Mouse (Mus musculus) cerebellum, adult 2 months (tissue): ENCODE data around the gene Gm42906. TPM values are rescaled to one million over a fixed set of nuclear protein-coding genes. Genes with fewer than 3 reads are reported as not detected.
A peak's percentile ranks its signal among the peaks of the same experiment; 100 is the strongest.

Experiments
- DNase-seq, 2 experiments: peaks; one replicate each; pipeline ENCODE4 v3.0.0; 2021
- H3K27ac ChIP-seq: fragments of 200-500 bp; 2 replicates; pipeline ENCODE4 v1.5.1; 2012; ENCODE audit warnings: low read length, control low read depth, inconsistent platforms; ENCODE audit not compliant: insufficient read depth
- H3K27me3 ChIP-seq: fragments of 200-500 bp; 2 replicates; pipeline ENCODE4 v1.6.1; 2012; ENCODE audit warnings: inconsistent platforms, mild to moderate bottlenecking, low read length, moderate library complexity; ENCODE audit not compliant: control insufficient read depth, insufficient read depth
- H3K4me1 ChIP-seq: fragments of 200-500 bp; 2 replicates; pipeline ENCODE4 v1.6.1; 2011; ENCODE audit warnings: low read length; ENCODE audit not compliant: control insufficient read depth, insufficient read depth
- H3K4me3 ChIP-seq: fragments of 200-500 bp; replicated peaks from 2 replicates; pipeline ENCODE3; 2011; ENCODE audit warnings: mild to moderate bottlenecking, low read depth, low read length, control low read depth; ENCODE audit not compliant: insufficient read depth
- CTCF ChIP-seq: fragments of 200-500 bp; IDR thresholded peaks from 2 replicates; pipeline ENCODE4 v1.5.1; 2011; ENCODE audit warnings: low read depth, mild to moderate bottlenecking, control low read depth, low read length, moderate library complexity, borderline replicate concordance; ENCODE audit not compliant: insufficient read depth
- POLR2A ChIP-seq: fragments of 200-500 bp; IDR thresholded peaks from 2 replicates; pipeline ENCODE4 v1.6.1; 2011; ENCODE audit warnings: low read length, control low read depth, borderline replicate concordance; ENCODE audit not compliant: insufficient read depth
- WGBS: fragments of 180-500 bp; shearing (Covaris S2); methylation state at CpG from one replicate; pipeline ENCODE4 v1.1.7; 2018; 5-methylcytosine and 5-hydroxymethylcytosine counted together
- polyA plus RNA-seq: library from polyadenylated mRNA; depleted of rRNA; stranded (reverse); fragments of >200 nt; gene quantifications from 2 replicates; pipeline ENCODE4 v1.2.3, GENCODE M21; 2012

Gm42906 gene
- polyA plus RNA-seq, 1 experiment = not detected

DNA sequence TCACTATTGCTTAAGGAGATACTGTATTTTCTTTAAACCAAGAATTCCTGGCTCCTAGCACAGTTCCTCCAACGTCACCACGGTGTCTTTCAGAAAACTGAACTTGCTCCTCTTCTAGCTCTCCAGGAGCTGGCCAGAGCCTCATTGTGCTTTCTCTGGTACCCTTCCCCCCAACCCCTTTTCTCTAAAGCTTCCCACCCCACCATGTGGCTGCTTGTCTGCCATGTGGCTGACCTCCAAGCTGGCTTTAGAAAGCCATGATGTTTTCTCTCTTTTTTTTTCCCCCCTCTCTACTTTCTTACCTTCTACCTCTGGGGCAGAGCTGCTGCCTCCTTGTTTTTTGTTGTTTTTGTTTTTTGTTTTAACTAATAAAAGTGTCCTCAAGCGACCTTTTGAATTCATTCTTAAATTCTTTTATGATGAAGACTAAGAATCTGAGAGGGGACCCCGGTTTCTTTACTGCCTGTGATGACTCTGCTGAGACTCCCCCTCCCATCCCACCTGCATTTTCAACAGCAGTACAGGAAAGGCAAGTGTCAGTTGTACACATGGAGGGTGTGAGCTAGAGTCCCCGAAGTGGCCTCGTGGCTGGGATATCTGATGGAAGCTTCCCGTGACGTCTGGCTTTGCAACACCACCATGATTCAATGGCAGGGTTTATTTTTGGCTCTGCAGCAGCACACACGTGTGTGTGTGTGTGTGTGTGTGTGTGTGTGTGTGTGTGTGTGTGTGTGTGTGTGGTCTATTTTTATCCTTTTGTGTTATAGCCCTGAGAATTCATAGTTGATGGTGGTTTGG, 393.0 kb downstream of the Gm42906 start:
- Histone ChIP-seq H3K27ac (no peak overlapping the region), H3K4me1 (no peaks in the 10 kb centered on the region), H3K27me3 (no peaks in the 10 kb centered on the region), H3K4me3 (no peak overlapping the region)
- WGBS = 41% methylated on average over 9 of the region's 9 CpGs
- DNase-seq = no peak
- TF ChIP-seq CTCF (no peak), POLR2A (no peak)

DNA sequence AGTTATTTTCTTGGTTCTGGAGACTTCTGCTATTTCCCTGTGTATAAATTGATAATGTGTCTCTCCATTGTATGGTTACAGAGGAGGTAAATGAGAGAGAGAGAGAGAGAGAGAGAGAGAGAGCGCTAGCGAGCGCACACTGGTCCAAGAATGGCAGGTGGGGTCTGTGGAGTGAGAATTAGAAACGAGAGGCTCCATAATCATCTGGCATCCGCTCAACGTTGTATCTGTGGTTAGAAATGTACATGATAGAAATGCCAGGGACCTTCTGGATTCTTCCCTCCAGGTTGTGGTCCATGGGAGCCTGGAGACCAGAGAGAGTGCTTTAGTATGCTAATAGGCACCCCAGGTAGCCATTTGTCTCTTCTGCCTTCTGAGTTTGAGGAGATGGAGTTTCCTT, 399.1 kb downstream of the Gm42906 start:
- no peak for TF ChIP-seq POLR2A
- no peak for TF ChIP-seq CTCF
- WGBS = 69% methylated on average over 6 of the region's 6 CpGs
- H3K27ac ChIP-seq = no peak overlapping the region
- no peaks in the 10 kb centered on the region for H3K27me3 ChIP-seq
- peaks cover 5% of the 10 kb centered on the region; the same call in 1 of the 2 replicates for H3K4me1 ChIP-seq
- DNase-seq = no peak
- H3K4me3 ChIP-seq = no peak overlapping the region

DNA sequence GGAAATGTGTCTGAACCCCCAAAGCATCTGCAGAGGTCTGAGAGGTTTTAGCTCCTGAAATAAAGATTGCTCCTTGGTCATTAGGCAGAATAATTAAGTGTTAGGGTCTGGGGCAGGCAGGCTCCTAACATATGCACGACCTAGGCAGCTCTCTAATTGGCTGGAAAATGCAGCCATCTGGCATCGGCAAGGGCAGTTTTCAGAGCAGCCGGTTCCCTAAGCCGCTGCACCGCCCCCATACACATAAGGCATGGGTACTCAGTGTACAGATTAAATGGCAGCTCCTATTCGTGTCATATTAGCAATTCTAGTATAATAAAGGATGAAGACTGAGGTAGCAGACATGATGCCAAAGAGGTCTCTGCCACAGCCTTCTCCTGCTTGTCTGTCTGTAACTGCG, 400.8 kb downstream of the Gm42906 start:
- DNase-seq = peak; percentile 40 to 60
- Histone ChIP-seq H3K4me1 (peaks cover 8% of the 10 kb centered on the region; the same call in 1 of the 2 replicates), H3K4me3 (no peak overlapping the region), H3K27me3 (no peaks in the 10 kb centered on the region), H3K27ac (no peak overlapping the region)
- TF ChIP-seq CTCF (no peak), POLR2A (no peak)
- 26% methylated on average over 7 of the region's 7 CpGs for whole genome bisulfite sequencing

DNA sequence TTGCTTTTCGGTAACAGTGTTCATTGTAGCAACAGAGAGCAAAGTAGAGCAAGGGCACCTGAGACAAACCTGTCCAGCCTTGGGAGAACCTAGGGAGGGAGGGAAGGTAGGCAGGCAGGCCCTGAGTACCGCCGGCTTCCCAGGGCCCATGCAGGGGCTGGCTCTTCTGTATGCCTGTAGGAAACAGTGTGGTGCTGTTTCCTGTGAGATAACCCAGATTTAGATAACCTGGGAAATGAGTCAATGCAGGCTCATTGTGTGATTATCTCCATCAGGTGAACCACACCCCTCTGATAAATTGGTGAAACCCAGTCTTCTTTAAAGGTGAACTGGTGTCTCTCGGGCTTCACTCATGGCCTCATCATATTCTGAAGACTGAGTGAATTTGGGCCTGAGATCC, 401.9 kb downstream of the Gm42906 start:
- no peak for TF ChIP-seq POLR2A
- TF ChIP-seq CTCF = no peak
- H3K27ac ChIP-seq = no peak overlapping the region
- no peak overlapping the region for H3K4me3 ChIP-seq
- no peaks in the 10 kb centered on the region for H3K27me3 ChIP-seq
- DNase-seq = no peak
- 98% methylated on average over 4 of the region's 4 CpGs for WGBS
- peaks cover 8% of the 10 kb centered on the region; the same call in 1 of the 2 replicates for H3K4me1 ChIP-seq

DNA sequence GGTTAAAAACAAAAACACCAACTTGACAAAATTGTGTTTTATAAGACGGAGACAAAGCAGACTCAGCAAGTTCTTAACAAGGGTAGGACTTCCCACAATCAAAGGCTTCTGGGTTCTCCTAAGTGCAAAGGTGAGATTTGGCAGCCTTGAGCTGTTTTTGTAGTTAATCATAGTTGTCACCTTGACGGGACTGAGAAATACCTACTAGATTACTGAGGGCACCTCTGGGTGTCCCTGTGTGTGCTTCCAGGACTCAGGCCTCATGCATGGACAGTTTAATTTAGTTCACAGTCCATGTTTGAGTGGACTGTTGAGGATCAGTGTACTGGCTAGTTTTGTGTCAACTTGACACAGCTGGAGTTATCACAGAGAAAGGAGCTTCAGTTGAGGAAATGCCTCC, 403.5 kb downstream of the Gm42906 start:
- WGBS = 90% methylated on average over 2 of the region's 2 CpGs
- Histone ChIP-seq H3K27ac (no peak overlapping the region), H3K4me1 (peaks cover 8% of the 10 kb centered on the region), H3K27me3 (no peaks in the 10 kb centered on the region), H3K4me3 (no peak overlapping the region)
- DNase-seq = no peak
- TF ChIP-seq POLR2A (no peak), CTCF (no peak)

DNA sequence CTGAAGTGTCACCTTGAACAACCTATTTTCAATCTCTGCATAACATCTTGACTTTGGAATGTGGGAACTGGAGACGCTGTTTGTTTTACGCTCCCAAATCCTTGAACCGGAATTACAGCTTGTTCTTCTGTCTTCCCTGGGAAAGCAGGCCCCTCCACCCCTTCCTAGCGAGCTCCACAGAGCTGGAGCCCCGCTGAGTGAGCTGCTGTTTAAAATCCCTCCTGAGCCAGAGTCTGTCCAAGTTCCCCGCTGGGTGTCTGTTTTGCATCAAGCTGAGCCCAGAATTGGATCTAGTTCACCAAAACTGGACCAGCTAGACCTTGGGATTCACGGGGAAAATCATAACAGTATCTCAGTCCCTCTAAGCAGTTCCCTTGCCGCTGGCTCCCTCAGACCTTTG, 404.5 kb downstream of the Gm42906 start:
- DNase-seq = peak; percentile 81 to 84
- 3% methylated on average over 8 of the region's 8 CpGs for WGBS
- H3K4me3 ChIP-seq = peak overlapping the region; percentile 5
- peaks cover 8% of the 10 kb centered on the region for H3K4me1 ChIP-seq
- no peak for TF ChIP-seq CTCF
- no peak for TF ChIP-seq POLR2A
- H3K27ac ChIP-seq = 0 out of 2 replicates have a peak overlapping the region, but pooled peaks have one; percentile 28
- H3K27me3 ChIP-seq = no peaks in the 10 kb centered on the region

DNA sequence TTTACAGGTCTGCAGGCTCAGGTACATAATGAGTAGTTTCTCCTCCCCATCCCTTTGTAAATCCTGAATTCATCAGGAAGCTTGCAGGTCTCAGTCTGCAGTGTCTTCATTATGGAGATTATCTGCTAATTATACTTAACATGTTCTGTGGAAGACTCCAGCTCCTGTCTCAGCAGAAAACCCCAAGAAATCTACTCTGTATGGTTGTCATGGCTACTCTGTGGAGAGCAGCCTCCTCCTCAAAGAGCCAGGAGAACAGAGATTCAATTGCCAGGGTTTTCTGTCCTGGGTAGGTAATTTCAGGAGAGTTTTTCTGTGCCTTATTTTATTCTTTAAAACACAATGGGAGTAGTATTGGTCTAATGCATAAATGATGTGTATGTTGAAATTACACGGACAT, 405.0 kb downstream of the Gm42906 start:
- DNase-seq = no peak
- H3K27me3 ChIP-seq = no peaks in the 10 kb centered on the region
- no peak for TF ChIP-seq POLR2A
- TF ChIP-seq CTCF = no peak
- H3K27ac ChIP-seq = no peak overlapping the region
- H3K4me3 ChIP-seq = no peak overlapping the region
- peaks cover 6% of the 10 kb centered on the region for H3K4me1 ChIP-seq
- 43% methylated on average over 1 of the region's 1 CpGs for WGBS

DNA sequence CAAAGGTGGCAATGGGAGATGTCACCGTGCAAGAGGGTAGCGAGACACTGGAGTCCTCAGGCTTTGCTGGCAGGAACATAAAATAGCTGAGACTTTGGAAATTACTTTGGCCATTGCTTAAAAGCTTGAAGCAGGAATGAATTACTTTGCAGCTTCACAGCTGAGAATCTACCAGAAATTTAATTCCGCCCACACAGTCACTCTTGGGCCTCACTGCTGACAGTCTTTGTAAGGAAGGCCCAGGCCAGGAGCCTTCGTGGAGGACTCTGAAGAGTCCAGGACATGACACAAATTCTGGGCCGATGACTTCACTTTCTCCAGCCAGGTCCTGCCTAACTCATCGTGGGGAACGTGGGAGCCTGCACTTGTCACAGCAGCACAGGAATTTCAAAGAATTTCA, 405.9 kb downstream of the Gm42906 start:
- no peak for DNase-seq
- 92% methylated on average over 7 of the region's 7 CpGs for WGBS

More for the DNA sequence above, 405.9 kb downstream of the Gm42906 start:
- TF ChIP-seq POLR2A = no peak
- TF ChIP-seq CTCF = no peak
- no peak overlapping the region for H3K4me3 ChIP-seq
- no peak overlapping the region for H3K27ac ChIP-seq
- H3K27me3 ChIP-seq = no peaks in the 10 kb centered on the region
- H3K4me1 ChIP-seq = peaks cover 3% of the 10 kb centered on the region
